Mouse (Mus musculus): ENCODE results near the gene Trir.

Gene Trir

DNA sequence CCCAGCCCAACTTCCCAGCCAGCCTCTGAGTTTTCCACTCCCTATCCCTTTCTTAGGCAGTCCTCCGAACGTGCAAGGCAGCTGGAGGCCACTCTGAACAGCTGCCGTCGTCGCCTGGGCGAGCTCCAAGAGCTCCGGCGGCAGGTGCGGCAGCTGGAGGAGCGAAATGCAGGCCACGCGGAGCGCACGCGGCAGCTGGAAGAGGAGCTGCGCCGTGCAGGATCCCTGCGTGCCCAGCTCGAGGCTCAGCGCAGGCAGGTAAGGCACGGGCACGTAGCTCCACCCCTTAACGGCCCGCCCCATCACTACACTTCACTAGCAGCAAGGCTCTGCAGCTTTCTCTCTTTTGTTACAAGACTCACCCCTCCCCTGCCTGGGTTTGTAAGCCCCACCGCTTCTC is 30.9 kb upstream of the Trir start:
- no peak for DNase-seq

GRCm38 (mm10) chr8:84996978-84997377 is 29.6 kb upstream of the Trir start:
- DNase-seq: no peak

DNA sequence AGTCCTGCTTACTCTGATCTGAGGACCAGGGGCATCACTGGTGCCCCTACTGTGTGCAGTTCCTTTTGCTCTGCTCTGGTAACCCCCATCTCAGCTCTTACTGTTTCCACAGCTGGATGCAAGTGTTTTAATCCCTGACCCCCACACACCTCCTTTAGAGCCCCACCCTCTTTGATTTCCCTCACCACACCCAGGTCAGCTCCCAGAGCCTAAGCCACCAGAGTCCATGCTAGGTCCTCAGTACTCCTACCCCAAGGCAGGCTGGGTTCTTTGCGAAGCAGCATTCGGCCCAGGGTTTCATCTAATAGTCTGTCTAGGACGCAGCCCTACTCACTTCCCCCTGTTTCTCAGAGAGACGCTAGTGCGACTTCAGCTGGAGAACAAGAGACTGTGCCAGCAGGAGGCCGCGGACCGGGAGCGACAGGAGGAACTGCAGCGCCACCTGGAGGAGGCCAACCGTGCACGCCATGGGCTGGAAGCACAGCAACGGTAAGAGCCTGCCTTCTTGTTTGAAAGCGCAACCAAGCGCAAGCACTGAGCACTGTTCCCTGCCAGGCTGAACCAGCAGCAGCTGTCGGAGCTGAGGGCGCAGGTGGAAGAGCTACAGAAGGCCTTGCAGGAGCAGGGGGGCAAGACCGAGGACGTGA is 28.9 kb upstream of the Trir start:
- peak; percentile 77 for DNase-seq

DNA sequence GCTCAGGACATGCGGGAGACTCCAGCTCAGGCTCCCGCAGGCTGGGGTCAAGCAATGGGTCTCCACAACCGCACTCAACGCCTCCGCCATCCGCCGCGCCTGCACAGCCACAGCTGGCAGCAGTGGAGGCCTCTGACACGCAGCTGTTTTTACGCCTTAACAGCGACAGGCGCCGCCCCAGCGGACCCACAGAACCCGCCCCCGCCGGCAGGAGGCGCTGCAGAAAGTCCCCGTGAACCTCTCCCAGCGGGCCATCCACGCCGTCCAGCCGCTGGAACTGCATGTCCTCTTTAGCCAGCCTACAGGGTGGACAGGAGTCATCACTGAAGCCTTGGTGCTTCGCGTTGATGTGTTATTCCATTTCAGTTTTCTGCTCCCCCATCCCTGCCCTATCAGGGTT is 18.9 kb upstream of the Trir start:
- no peak for DNase-seq

DNA sequence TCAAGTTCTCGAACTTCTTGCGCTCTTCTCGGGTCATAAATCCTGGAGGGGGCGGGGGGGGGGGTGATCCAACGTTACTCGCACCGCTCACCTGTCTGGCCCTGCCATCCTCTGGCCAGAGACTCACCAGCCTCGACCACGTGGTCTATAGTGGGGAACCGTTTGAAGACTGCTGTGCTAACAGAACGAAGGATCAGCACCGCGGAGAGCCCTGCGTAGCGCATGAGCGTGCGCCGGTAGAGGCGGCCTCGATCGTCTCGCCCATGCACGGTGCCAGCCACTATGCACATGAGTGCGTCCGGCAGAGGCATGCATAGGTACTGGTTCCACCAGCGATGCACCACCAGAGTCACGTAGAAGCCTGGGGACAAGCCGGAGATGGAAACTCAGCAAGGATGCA is 15.4 kb upstream of the Trir start:
- DNase-seq: no peak

DNA sequence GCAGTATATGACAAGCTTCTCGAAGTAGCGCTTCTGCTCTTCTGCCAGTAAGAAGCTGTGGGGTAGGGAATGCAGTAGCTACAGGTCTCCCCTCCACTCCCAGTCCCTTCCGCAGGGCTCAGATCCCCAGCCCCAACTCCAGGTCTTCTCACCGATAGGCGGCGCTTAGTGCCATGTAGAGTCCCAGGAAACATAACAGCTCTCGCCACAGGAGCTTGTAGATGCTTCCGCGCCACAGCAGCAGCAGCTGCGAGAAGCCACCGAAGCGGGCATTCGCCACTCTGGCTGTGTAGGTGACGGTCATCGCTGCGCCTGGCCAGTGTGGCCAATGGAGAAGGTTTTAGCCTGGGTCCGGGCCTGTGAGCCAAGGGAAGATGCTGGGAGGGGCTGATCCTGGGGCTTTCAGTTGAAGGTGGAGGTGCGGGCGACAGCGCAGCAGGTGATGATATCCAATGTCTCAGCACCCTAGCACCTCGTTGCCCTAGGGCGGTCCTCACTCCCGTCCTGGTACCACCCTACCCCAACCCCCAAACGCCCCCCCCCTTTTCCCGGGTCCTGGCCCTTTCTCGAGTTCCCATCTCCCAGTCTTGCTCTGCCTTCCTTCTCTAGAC is 13.3 kb upstream of the Trir start:
- DNase-seq: peak; percentile 73

DNA sequence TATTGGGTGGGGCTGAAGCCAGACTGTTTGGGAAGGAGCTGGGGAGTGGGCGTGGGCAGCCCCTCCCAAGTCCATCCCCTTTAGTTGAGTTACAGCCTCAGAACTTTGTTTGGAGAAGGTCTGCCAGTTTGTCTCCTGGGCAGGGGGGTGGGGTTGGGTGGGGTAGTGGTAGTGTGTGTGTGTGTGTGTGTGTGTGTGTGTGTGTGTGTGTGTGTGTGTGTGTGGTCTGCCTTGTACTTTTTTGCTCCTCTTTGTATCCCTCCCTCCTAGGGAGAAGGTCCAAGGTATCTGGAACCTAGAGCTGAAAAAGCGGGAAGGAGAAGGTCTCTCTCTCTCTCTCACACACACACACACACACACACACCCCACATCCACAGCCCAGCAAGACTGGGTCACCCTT is 12.2 kb upstream of the Trir start, which contains the start of gene Best2:
Gene Best2, minus strand, starts transcription at position 101 of the 400 bp plus-strand sequence.
- DNase-seq: no peak

DNA sequence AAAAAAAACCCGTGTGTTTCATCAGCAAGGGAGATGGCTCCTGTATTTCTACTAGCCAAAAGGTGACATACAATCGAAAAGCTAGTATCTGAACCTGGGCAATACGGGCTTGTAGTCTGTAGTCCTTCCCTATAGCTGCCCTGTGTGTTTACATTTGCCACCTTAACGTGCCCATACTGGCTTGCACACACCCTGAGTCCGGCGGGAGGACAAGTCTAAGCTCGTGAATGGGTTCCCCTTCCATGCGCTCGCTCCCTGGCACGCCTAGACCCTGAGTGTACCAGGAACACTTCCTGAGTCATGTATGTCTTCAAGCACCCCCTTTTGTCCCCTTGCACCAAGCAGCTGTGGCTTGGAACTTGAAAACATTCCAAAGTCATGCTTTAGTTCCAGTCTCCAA is 9.9 kb upstream of the Trir start:
- no peak for DNase-seq

- DNase-seq: no peak
Observed at GRCm38 (mm10) chr8:85017209-85017608, 9.4 kb upstream of the Trir start.

- no peak for DNase-seq
Observed at GRCm38 (mm10) chr8:85021514-85022055, 5.0 kb upstream of the Trir start.

DNA sequence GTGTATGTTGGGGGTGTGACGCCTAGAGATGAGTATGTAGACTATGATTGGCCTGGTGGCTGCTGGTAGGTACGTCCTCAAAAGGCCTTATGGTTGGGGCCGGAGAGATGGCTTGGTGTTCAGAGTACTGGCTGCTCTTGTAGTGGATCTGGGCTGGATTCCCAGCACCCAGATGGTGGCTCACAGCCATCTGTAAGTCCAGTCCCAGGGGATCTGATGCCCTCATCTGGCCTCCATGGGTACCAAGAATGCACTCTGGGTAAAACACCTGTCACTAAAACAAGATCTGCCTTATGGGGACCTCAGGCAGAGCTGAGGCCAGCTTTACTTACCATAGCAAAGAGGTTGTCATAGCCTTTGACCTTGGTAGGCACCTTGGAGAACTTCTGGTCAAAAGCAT is 2.8 kb upstream of the Trir start:
- DNase-seq: no peak

- DNase-seq: peak; percentile 91
Observed at GRCm38 (mm10) chr8:85025098-85025932, 1.3 kb upstream of the Trir start, which contains the start of gene Asna1. Asna1 (minus strand) TSS chr8:85025281.

DNA sequence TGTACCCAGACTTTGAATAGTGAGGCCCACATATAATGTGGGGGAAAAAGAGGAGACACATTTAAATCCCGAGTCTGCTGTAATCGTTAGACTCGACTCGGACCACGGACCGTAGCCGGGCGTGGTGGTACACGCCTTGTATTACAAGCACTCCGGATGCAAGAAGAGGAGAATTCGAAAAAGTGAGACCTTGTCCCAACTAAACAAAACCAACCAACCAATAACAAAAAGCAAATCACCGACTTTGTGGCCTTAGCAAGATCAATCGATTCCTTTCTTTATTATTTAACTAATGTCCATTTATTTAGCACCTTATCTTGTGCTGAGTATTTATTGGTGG is 863 bp downstream of the Trir start:
- no peak for DNase-seq

DNA sequence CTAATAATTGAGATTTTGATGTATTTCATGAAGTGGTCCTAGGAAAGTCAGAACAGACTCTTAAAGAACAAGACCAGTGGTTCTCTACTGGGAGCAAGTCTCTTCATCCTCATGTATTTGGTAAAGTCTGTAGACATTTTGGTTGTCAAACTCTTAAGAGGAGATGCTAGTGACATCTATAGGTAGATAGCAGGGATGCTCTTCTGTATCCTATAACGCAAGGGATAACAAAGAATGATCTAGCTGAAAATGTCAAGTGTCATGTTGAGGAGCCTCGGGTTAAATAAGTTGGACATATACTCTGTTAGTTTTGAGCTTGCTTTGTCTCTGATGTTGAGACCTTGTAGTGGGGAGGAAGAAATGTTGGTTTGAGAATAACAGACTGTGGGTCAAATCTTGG is 1.3 kb downstream of the Trir start:
- no peak for DNase-seq

- no peak for DNase-seq
Observed at GRCm38 (mm10) chr8:85029271-85029670, 2.6 kb downstream of the Trir start.

GRCm38 (mm10) chr8:85032622-85033311 is 6.1 kb downstream of the Trir start:
- DNase-seq: peak; percentile 53

DNA sequence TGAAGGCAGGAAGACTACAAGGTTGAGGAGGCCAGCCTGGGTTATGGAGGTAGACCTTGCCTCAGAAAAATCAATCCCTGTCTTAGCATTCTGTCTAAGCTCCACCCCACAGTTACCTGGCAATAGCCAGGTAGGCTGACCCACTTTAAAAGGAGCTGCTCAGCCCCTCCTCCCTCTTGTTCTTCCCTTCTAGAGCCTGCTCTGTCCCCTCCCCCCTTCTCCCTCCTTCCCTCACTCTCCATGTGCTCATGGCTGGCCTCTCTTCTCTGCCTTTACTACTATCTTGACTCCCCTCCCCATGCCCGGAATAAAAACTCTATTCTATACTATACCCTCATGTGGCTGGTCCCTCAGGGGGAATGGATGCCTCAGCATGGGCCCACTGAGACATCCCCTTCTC is 7.2 kb downstream of the Trir start:
- DNase-seq: peak; percentile 40

DNA sequence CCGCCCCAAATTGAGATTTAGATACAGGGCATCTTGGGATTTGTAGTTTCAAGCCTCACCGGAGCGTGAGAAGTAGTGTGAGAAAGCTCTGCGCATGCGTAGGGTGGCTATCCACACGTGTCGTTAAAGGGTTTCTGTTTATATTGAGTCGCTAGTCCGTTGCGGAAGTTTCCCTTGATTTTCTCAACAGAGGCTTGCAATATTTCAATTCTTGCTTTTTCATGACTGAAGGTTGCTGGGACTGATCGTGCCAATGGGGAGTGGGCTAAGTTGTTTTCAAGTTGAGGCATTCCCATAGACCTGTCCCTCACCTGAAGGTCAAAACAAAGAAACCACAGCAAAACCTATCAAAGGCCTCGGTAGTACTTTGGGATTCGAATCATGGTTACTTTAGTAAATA is 8.1 kb downstream of the Trir start:
- DNase-seq: peak; percentile 77

- DNase-seq: no peak
Observed at GRCm38 (mm10) chr8:85035165-85035727, 8.6 kb downstream of the Trir start.

- DNase-seq: no peak
Observed at GRCm38 (mm10) chr8:85035728-85036310, 9.2 kb downstream of the Trir start.

DNA sequence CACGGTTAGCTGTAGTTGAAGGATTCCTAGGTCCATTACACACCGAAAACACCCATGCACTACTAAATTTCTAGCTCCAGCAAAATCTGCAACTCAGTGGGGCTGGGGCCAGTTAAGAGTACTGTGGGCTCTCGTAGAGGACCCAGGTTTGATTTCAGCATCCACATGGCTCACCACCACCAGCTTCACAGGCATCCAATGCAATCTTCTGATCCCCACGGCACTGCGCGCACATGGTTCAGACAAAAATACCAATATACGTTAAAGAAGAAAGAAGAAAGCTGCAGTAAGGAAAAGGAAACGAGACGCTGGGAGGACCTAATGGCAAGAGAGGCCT is 9.7 kb downstream of the Trir start:
- DNase-seq: no peak

GRCm38 (mm10) chr8:85036718-85037365 is 10.2 kb downstream of the Trir start, which contains the start of gene Tnpo2:
Tnpo2 (plus strand) TSS chr8:85036915.
- peak; percentile 95 for DNase-seq
